Mouse (Mus musculus) R1 (cell line): Measurements from ENCODE around the gene Tpr.

Experiments
- DNase-seq: peaks from one replicate; pipeline ENCODE4 v3.0.0-alpha.2; 2018; ENCODE audit warnings: low read depth, low spot score

The Tpr gene

DNA sequence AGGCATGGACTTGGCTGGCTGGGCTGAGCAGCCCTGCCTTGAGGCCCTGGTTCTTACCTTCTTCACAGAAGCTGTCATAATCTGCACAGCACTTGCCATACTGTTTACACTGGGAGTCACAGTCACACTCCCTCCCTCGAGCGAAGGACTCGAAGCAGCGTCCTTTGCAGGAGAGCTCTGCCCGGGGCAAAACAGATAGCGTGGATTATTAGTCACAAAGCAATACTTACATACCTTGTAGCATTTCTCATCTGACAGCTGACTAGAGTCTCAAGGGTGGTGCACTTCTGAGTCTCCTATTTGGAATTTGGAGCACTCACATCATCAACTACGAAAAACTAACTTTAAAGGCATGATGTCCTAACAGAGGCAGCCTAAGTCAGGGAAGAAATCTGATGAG lies 68.0 kb downstream of the Tpr start:
- no peak for DNase-seq

DNA sequence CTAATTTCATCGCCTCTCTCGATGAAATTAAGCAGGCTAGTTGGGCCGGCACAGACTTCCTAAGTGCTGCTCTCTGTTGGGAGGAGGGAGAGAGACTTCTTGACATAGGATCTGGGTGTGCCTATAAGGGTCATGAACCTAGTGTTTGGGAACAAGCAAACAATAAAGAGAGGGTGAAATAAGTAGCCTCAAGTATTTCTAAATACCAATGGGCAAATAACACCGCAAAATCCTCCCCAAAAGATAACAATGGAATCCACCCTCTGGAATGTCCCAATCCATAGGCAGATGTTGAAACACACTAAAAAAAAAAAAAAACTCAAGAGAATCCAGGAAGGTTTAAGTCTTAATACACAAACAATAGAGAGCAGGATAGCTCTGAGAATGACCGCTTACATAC lies 70.4 kb downstream of the Tpr start:
- DNase-seq, result no peak

DNA sequence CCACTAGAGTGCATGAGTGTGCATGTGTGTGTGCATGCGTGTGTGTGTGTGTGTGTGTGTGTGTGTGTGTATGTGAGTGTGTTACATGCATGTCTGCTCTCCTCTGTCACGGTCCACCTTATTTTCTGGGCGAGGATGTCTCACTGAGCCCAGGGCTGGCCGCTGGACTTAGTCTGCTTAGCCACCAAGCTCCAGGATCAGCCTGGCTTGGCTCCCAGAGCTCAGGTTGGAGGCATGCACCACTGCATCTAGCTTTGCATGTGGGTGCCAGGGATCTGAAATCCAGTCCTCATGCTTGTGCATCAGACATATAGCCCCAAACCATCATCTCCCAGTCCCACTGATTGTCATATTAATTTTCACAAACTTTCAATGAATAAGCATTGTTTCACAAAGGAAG lies 71.1 kb downstream of the Tpr start:
- DNase-seq, result no peak

DNA sequence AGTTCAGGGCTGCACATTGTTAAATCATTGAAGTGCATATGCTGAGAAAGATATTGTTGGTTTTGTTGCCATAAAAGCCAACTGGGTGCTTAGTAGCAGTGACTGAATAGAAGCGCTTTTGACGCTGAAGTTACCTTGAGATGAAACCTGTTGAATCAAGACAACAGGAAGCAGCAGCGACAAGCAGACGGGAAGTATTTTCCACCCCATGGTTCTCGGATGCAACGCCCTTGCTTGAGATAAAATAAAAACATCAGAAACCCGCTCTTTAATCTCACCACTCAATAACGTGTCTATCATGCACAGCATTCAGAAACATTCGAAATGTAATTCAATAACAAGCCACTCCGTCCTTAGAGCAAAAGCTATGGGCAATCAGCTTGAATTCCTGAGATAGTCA lies 72.7 kb downstream of the Tpr start:
- no peak for DNase-seq

DNA sequence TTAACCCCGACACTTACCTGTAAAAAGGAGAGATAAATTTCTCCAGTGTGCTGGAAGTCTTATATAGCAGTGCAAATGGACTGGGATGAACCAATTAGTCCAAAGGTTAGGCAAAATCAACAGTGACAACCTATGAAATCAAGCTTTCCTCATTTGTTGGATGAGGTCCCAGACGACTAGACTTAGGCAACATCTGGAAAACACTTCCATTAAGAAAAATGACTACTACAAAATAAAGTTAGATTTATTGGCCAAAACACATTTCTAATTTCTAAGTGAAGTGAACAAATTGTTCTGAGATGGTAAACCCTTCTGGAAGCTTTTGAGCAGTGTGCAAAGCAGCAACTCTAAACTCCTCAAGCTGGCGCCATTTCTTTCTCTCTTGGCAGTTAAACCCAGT lies 73.5 kb downstream of the Tpr start, which contains the start of gene Prg4:
Prg4 (minus strand) TSS at position 34 of the 400 bp plus-strand sequence.
- DNase-seq, result no peak

DNA sequence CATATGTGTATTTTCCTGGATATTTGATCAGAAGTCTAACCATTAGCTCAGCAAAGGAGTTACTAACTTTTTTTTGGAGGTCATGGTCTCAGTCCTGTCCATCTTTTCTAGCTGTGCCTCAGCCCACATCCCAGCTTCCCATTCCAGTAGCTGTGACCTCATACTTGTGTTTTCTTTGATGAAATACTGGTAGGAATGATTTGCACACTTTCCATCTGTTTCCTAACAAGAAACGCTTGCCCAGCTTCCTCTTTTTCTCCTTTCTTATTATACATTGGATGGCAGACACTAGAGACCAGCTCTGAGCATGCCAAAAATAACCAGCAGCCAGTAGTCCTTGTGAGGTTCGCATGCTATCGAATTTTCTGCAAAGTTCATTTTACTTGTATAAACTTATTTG lies 77.4 kb downstream of the Tpr start:
- DNase-seq, result no peak

DNA sequence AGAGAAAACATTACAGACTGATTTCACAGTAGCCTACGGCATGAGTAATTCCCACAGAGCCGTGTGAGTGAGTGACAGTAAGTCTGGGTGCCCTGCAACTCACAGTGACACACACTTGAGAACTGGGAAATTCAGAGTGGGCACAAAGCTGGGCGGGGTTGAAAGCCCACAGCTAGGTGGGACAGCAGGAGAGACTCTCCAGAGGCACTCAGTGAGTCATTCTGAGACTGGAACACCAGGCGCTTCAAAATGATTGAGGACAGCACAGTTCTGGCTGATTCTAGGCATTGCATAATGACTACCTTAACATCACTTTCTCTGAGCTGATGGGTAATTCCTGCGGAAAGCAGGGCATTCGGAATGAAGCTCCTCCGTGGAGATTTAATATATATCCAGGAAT lies 79.9 kb downstream of the Tpr start:
- no peak for DNase-seq

DNA sequence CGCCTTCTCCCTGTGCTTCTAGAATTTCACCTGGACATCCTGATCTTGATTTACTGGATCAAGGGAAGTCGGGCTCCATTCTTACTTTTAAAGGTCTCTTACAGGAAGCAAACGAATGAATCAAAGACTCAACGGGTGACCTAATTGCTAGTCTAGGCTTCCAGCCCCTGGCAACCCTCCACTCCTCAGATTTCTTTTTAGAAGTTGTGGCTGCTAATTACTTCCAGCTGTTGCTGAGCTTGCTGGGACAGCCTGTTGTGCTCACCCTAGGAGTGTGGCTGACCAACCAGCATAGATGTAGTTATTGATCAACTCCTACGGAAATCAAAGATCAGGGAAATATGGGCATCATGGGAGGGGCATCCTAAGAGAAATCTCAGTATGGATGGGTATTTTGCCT lies 88.0 kb downstream of the Tpr start:
- DNase-seq, result no peak

DNA sequence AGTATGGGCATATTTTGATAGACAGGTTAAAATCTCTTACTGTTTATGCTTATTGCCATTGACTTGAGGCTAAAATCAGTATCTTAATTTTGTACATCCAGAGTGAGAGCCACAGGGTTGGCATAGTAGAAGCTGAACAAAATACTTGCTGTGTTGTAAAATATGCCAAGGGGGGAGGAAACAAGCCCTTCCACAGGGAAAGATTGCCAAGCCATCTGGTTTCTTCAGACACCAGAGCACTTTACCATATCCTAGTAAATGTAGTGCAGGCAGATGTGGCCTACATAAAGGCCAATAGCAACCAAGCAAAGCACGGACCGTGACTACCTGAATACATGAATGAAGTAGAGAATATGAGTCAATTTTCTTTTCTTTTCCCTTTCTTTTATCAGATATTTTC lies 96.5 kb downstream of the Tpr start:
- DNase-seq, result no peak

DNA sequence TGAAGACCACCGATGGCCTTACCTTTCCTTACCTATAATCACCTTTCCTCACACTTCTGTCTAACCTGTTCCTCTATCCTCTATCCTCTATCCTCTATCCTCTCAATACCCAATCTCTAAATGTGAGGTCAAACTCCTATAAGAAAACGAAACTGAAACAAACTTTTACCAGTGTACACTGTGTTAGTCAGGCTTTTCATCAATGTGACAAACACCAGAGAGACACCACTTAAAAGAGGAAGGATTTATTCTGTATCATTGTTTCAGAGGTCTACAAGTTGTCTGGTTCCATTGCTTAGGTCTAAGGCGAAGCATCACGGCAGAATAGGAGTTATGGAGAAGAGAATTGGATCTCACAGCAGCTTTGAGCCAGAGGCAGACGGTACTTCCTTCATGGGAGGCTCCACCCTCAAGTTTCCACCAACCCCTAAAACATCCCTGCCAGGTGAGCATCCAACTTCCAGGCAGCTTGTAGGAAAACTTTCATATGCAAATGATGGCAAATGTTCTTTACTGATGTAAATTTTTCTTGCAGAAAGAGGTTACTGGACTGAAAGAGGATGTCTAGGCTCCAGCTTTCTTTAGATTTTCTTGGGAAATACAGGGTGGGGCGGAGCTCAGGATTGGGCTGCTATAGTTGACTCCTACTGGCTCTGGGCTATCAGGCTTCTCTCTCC lies 104.1 kb downstream of the Tpr start:
- DNase-seq, result peak; percentile 95

DNA sequence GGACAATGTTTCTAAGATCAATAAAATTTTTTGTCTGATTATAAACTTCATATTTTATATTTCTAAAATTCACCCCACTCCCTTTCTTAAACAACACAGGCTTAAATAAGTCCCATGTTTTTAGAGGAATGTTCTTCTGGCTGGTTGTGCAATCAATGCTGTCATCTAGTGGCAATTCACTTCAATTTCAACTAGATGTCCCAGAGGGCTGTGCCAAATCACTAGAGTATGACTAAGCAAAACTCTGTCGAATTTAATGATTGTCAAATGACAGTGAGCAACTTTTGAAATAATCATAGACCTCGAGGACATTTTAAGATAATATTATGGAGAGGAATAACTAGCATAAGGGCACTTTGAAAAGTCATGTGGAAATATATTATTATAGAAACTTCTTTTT lies 105.1 kb downstream of the Tpr start:
- DNase-seq, result peak; percentile 44

DNA sequence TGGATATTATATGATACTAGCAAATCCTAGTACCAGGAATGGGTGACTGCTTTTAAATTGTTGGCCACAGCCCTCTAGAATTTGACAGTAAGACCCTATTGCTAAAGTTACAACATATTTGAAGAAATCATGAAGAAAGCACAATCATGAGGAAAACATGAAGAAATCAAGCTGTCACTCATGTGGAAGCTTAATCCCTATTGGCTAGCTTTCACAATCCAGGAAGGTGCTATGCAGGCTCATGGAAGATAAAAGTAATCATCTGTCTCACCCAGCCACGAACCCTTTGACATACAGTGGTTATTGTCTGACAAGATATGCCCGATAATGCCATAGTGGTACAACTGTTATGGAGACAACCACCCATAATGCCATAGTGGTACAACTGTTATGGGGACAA lies 105.5 kb downstream of the Tpr start:
- no peak for DNase-seq
